31 mouse cellular contexts compared by ENCODE assay signal in the genomic region with DNA sequence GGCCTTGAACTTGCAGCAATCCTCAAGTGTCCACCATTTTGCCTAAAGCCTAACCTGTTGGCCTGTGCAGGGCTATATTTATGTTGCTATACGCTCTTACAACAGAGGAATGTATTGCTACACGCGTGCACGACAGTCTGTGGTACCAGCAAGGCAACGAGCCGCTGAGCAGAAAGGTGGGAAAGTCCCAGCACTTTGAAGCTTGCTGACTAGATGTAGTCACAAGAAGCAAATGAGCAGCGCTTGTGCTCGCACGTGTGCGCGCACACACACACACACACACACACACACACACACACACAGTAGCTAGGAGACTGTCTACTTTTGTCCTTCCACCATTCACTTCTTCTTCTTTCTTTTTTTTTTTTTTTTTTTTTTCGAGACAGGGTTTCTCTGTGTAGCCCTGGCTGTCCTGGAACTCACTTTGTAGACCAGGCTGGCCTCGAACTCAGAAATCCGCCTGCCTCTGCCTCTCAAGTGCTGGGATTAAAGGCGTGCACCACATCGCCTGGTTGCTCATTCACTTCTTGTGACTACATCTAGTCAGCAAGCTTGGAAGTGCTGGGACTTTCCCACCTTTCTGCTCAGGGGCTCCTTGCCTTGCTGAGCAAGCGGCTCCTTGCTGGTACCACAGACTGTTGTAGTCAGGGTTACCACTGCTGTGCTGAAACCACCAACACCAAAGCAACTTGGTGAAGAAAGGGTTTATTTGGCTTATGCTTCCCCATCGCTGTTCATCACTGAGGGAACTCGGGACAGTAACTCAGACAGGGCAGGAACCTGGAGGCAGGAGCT. TPM values are rescaled to one million over a fixed set of nuclear protein-coding genes. Genes with fewer than 3 reads are reported as not detected.
DNase-seq lines count a peak whose midpoint lies in the region; ATAC-seq lines count a peak whose summit lies in the region.
"Had no signal": no experiment of that assay in that cellular context is flagged by ENCODE, and none has a peak within 500 bp of the region (broad histone marks: within the 10 kb centered on the region; RNA-seq: fewer than 3 reads in every experiment).

No protein-coding gene starts in this region.

- DNase-seq in CD4-positive helper T cell, adult 2 months (ENCODE audit: low read depth, low spot score), result peak; percentile 64
- DNase-seq in layer of hippocampus, adult 9-11 months, result no peak
- DNase-seq in lung, postnatal 10 days, result no peak
- DNase-seq in layer of hippocampus, adult 9-10 months (ENCODE audit: low spot score), result no peak
- DNase-seq in adrenal gland, postnatal 4 days (ENCODE audit: low spot score in 2 of 2), result no peak
- DNase-seq: adrenal gland, adult 8-10 months; adrenal gland, postnatal 14 days; adrenal gland, postnatal 36 days; B cell, adult 2 months; cerebellum, adult 11 months; cerebellum, adult 18-20 months; cerebellum, adult 8-10 months; cerebellum, adult 9-11 months; cerebellum, postnatal 14 days; cerebellum, postnatal 36 days; embryo, embryonic 11 days had no signal

- peak; percentile 90 for ATAC-seq in CD4-positive, CD25-positive, alpha-beta regulatory T cell, adult 4 months
- ATAC-seq in activated CD4-positive, CD25-positive, alpha-beta regulatory T cell, adult 4 months, result peak; percentile 70
- ATAC-seq in inflammation-experienced regulatory T-cells, adult 6 months, result peak; percentile 77
- ATAC-seq: forebrain, embryonic 14.5 days; forebrain, embryonic 16.5 days; Patski had no signal

RNA-seq across cellular contexts. Expression of a gene that starts 25.5 kb away (rescaled TPM):
- not detected for polyA plus RNA-seq in CD4-positive, CD25-positive, alpha-beta regulatory T cell, adult 4 months (2017; shearing (Covaris generic))
- polyA plus RNA-seq in activated CD4-positive, CD25-positive, alpha-beta regulatory T cell, adult 4 months (2017; shearing (Covaris generic)), result not detected
- not detected for polyA plus RNA-seq in inflammation-experienced regulatory T-cells, adult 6 months (2017; shearing (Covaris generic))
- 10 to 100 TPM; 18.6 to 18.7 TPM for total RNA-seq in adrenal gland, postnatal 4 days (2021)
- total RNA-seq: common myeloid progenitor, adult 5-6 weeks had no signal
- polyA plus RNA-seq: brain, embryonic 14.5 days; embryonic facial prominence, embryonic 11.5 days; embryonic facial prominence, embryonic 13.5 days; embryonic facial prominence, embryonic 15.5 days; erythroblast, embryonic 14.5 days; forebrain, embryonic 10.5 days; forebrain, embryonic 12.5 days; forebrain, embryonic 14.5 days; forebrain, embryonic 16.5 days; G1E had no signal

RNA-seq across cellular contexts. Expression of a gene that starts 46.6 kb away (rescaled TPM):
- under 1 TPM; 0.16 to 0.17 TPM for polyA plus RNA-seq in CD4-positive, CD25-positive, alpha-beta regulatory T cell, adult 4 months (2017; shearing (Covaris generic))
- under 1 TPM in 1 of 2 experiments, not detected in 1; 0.15 TPM for polyA plus RNA-seq in activated CD4-positive, CD25-positive, alpha-beta regulatory T cell, adult 4 months (2017; shearing (Covaris generic))
- polyA plus RNA-seq in inflammation-experienced regulatory T-cells, adult 6 months (2017; shearing (Covaris generic)), result not detected
- total RNA-seq in adrenal gland, postnatal 4 days (2021), result 10 to 100 TPM; 29.4 to 37.0 TPM
